ENCODE assay signal across 24 mouse cellular contexts in the genomic region with DNA sequence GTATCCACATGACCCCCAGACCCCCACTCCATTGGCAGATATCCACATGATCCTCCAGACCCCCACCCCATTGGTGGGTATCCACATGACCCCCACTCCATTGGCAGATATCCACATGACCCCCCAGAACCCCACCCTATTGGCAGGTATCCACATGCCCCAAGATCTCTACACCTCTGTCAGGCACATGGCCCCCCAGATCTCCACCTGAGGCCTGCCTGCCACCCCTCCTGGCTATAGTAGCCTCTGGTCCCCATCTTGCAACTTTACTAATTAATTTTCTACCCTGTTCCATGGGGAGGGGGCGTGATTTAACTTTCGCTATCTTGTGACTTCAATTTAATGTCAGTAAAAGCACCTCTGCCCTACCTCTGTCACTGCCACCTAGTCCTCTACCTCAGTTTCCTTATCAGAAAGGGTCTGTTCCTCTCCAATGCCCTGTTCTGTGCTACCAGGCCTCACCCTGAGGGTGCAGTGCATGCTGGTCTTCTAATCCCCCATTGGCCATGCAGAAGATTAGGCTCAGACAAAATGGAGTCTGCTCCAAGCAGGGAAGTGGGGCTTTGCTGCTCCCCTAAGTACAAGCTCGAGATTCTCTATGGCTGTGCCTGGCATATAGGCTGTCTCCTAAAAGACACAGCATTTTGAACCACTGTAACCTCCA. TPM values are rescaled to one million over a fixed set of nuclear protein-coding genes. Genes with fewer than 3 reads are reported as not detected.
A peak's percentile ranks its signal among the peaks of the same experiment; 100 is the strongest.
DNase-seq lines count a peak whose midpoint lies in the region; ATAC-seq lines count a peak whose summit lies in the region.
"Had no signal": no experiment of that assay in that cellular context is flagged by ENCODE, and none has a peak within 500 bp of the region (broad histone marks: within the 10 kb centered on the region; RNA-seq: fewer than 3 reads in every experiment).

No protein-coding gene starts in this region.

- H3K4me3 ChIP-seq in hindbrain, embryonic 13.5 days = no peak overlapping the region
- no peak overlapping the region for H3K4me3 ChIP-seq in hindbrain, embryonic 12.5 days
- no peak overlapping the region for H3K4me3 ChIP-seq in limb, embryonic 15.5 days
- no peak overlapping the region for H3K4me3 ChIP-seq in limb, embryonic 10.5 days
- H3K4me3 ChIP-seq in brown adipose tissue, adult 24 weeks (ENCODE audit: insufficient read depth, low read depth, low read length) = no peak overlapping the region
- H3K4me3 ChIP-seq: embryonic facial prominence, embryonic 13.5 days; forebrain, embryonic 15.5 days; left cerebral cortex, adult 2 months; liver, embryonic 15.5 days; lung, embryonic 15.5 days; midbrain, embryonic 12.5 days had no signal

- no peak overlapping the region for H3K9ac ChIP-seq in hindbrain, embryonic 13.5 days
- H3K9ac ChIP-seq in hindbrain, embryonic 12.5 days = no peak overlapping the region
- H3K9ac ChIP-seq in limb, embryonic 15.5 days = no peak overlapping the region
- H3K9ac ChIP-seq: embryonic facial prominence, embryonic 13.5 days; forebrain, embryonic 15.5 days; liver, embryonic 15.5 days; lung, embryonic 15.5 days; midbrain, embryonic 12.5 days had no signal

- no peaks in the 10 kb centered on the region for H3K9me3 ChIP-seq in hindbrain, embryonic 13.5 days
- no peaks in the 10 kb centered on the region for H3K9me3 ChIP-seq in hindbrain, embryonic 12.5 days (replicated peaks)
- H3K9me3 ChIP-seq in limb, embryonic 15.5 days = no peaks in the 10 kb centered on the region
- H3K9me3 ChIP-seq in limb, embryonic 10.5 days (replicated peaks) = no peaks in the 10 kb centered on the region
- H3K9me3 ChIP-seq: embryonic facial prominence, embryonic 13.5 days; forebrain, embryonic 15.5 days; liver, embryonic 15.5 days; lung, embryonic 15.5 days had no signal

- peak overlapping the region; percentile 18; the same call in 1 of the 2 replicates for H3K27ac ChIP-seq in hindbrain, embryonic 13.5 days
- H3K27ac ChIP-seq in hindbrain, embryonic 12.5 days = no peak overlapping the region; the same call in 1 of the 2 replicates
- peak overlapping the region; percentile 43 for H3K27ac ChIP-seq in limb, embryonic 15.5 days
- H3K27ac ChIP-seq in limb, embryonic 10.5 days = no peak overlapping the region
- H3K27ac ChIP-seq in brown adipose tissue, adult 24 weeks (replicated peaks; ENCODE audit: low read depth, low read length) = 0 out of 2 replicates have a peak overlapping the region, but pooled peaks have one; percentile 2
- H3K27ac ChIP-seq: embryonic facial prominence, embryonic 13.5 days; forebrain, embryonic 15.5 days; left cerebral cortex, adult 2 months; liver, embryonic 15.5 days; lung, embryonic 15.5 days; midbrain, embryonic 12.5 days had no signal

- no peaks in the 10 kb centered on the region for H3K27me3 ChIP-seq in hindbrain, embryonic 13.5 days
- H3K27me3 ChIP-seq in hindbrain, embryonic 12.5 days = no peaks in the 10 kb centered on the region
- H3K27me3 ChIP-seq in limb, embryonic 15.5 days = no peaks in the 10 kb centered on the region
- no peaks in the 10 kb centered on the region for H3K27me3 ChIP-seq in limb, embryonic 10.5 days (ENCODE audit: low read depth, poor library complexity, severe bottlenecking)
- H3K27me3 ChIP-seq: embryonic facial prominence, embryonic 13.5 days; forebrain, embryonic 15.5 days; liver, embryonic 15.5 days; lung, embryonic 15.5 days; midbrain, embryonic 12.5 days had no signal

- H3K4me2 ChIP-seq in hindbrain, embryonic 13.5 days = no peak overlapping the region
- no peak overlapping the region for H3K4me2 ChIP-seq in hindbrain, embryonic 12.5 days (replicated peaks)
- no peak overlapping the region for H3K4me2 ChIP-seq in limb, embryonic 15.5 days
- H3K4me2 ChIP-seq: embryonic facial prominence, embryonic 13.5 days; forebrain, embryonic 15.5 days; liver, embryonic 15.5 days; lung, embryonic 15.5 days; midbrain, embryonic 12.5 days had no signal

- H3K4me1 ChIP-seq in hindbrain, embryonic 13.5 days (replicated peaks) = peaks cover 91% of the 10 kb centered on the region
- H3K4me1 ChIP-seq in hindbrain, embryonic 12.5 days = peaks cover 46% of the 10 kb centered on the region
- H3K4me1 ChIP-seq in limb, embryonic 15.5 days = peaks cover 83% of the 10 kb centered on the region
- H3K4me1 ChIP-seq in limb, embryonic 10.5 days = peaks cover 62% of the 10 kb centered on the region
- peaks cover 45% of the 10 kb centered on the region for H3K4me1 ChIP-seq in brown adipose tissue, adult 24 weeks (ENCODE audit: control insufficient read depth, insufficient read depth, insufficient read length, low read length)

- H3K36me3 ChIP-seq in hindbrain, embryonic 13.5 days = peaks cover 22% of the 10 kb centered on the region
- peaks cover 22% of the 10 kb centered on the region for H3K36me3 ChIP-seq in hindbrain, embryonic 12.5 days
- peaks cover 51% of the 10 kb centered on the region for H3K36me3 ChIP-seq in limb, embryonic 15.5 days
- H3K36me3 ChIP-seq in limb, embryonic 10.5 days = peaks cover 99% of the 10 kb centered on the region

- WGBS in hindbrain, embryonic 13.5 days = 92% methylated on average over 3 of the region's 3 CpGs
- WGBS in hindbrain, embryonic 12.5 days = 92% methylated on average over 3 of the region's 3 CpGs
- WGBS in limb, embryonic 15.5 days = 87% methylated on average over 3 of the region's 3 CpGs
- WGBS in limb, embryonic 10.5 days = 91% methylated on average over 3 of the region's 3 CpGs

- peak; percentile 82 for DNase-seq in heart, adult 11 months
- DNase-seq in heart, postnatal 4 days = no peak
- DNase-seq in limb, embryonic 10.5 days (ENCODE audit: low spot score) = no peak
- no peak for DNase-seq in Muller cell, postnatal 12 days (ENCODE audit: inconsistent ontology term)
- DNase-seq: adrenal gland, adult 2 months; cerebellum, adult 18-20 months; gastrocnemius, postnatal 14 days; heart, postnatal 36 days; kidney, adult 2 months; liver; lung, postnatal 4 days had no signal

- no peak for ATAC-seq in hindbrain, embryonic 13.5 days (ENCODE audit: low FRiP score)
- no peak for ATAC-seq in hindbrain, embryonic 12.5 days (ENCODE audit: low FRiP score)
- ATAC-seq in limb, embryonic 15.5 days (ENCODE audit: insufficient number of reproducible peaks, low FRiP score, low TSS enrichment, low read depth) = no peak
- ATAC-seq: forebrain, embryonic 15.5 days had no signal

RNA-seq across cellular contexts. Expression of gene Gm20721, which starts 6.2 kb away (rescaled TPM):
- 1 to 10 TPM; 2.2 to 3.4 TPM for total RNA-seq in heart, postnatal 4 days (2021)
- 13.1 and 13.9 TPM in 2 replicates for polyA plus RNA-seq in hindbrain, embryonic 13.5 days (2015; fragmentation: Nextera tagmentation; extraction: Ambion mirVana)
- 13.7 and 14.5 TPM in 2 replicates for polyA plus RNA-seq in hindbrain, embryonic 12.5 days (2016; fragmentation: Nextera tagmentation; extraction: Ambion mirVana)
- polyA plus RNA-seq in limb, embryonic 15.5 days (2015; fragmentation: Nextera tagmentation; extraction: Ambion mirVana) = 28.5 and 42.0 TPM in 2 replicates
- 14.9 and 15.2 TPM in 2 replicates for polyA plus RNA-seq in limb, embryonic 10.5 days (2016; fragmentation: Nextera tagmentation; extraction: Ambion mirVana)
- 15.6 and 22.2 TPM in 2 replicates for polyA plus RNA-seq in brown adipose tissue, adult 24 weeks (2012; ENCODE audit: insufficient read depth, insufficient read length, missing spikeins)
- polyA plus RNA-seq: adrenal gland, adult 2 months; kidney, adult 2 months; small intestine, adult 2 months; testis, adult 2 months; urinary bladder, adult 2 months had no signal

RNA-seq across cellular contexts. Expression of gene Gnas, which starts 56.2 kb away (rescaled TPM):
- total RNA-seq in heart, postnatal 4 days (2021) = 1,000 to 10,000 TPM; 1,794 to 1,822 TPM
- polyA plus RNA-seq in hindbrain, embryonic 13.5 days (2015; fragmentation: Nextera tagmentation; extraction: Ambion mirVana) = 1,452 and 1,516 TPM in 2 replicates
- polyA plus RNA-seq in hindbrain, embryonic 12.5 days (2016; fragmentation: Nextera tagmentation; extraction: Ambion mirVana) = 1,701 and 1,752 TPM in 2 replicates
- polyA plus RNA-seq in limb, embryonic 15.5 days (2015; fragmentation: Nextera tagmentation; extraction: Ambion mirVana) = 2,137 and 2,166 TPM in 2 replicates
- 1,045 and 1,269 TPM in 2 replicates for polyA plus RNA-seq in limb, embryonic 10.5 days (2016; fragmentation: Nextera tagmentation; extraction: Ambion mirVana)
- polyA plus RNA-seq in brown adipose tissue, adult 24 weeks (2012; ENCODE audit: insufficient read depth, insufficient read length, missing spikeins) = 2,899 and 4,504 TPM in 2 replicates

Comparison
In these comparisons a context has a peak if more than half of its experiments do, and no peak if none do; other contexts are left out.
1. H3K27ac ChIP-seq: peak in hindbrain, embryonic 13.5 days (single experiment), limb, embryonic 15.5 days (single experiment) and brown adipose tissue, adult 24 weeks (single experiment); none in hindbrain, embryonic 12.5 days (single experiment) and limb, embryonic 10.5 days (single experiment).